Mouse (Mus musculus): ENCODE data around the gene Ints1. TPM values are rescaled to one million over a fixed set of nuclear protein-coding genes. Genes with fewer than 3 reads are reported as not detected.
"Not testable (repeated sequence)": the region's sequence is repeated elsewhere in the genome, so short reads cannot be mapped to it uniquely, and the experiment has no call there.

Ints1 gene
- total RNA-seq, 2 experiments from 2014 or later, result 41.8 to 43.8 TPM

GRCm38 (mm10) chr5:139768216-139768615, 7.3 kb downstream of the Ints1 start:
- intact Hi-C loops (cut with DNase I), result no loop called here
- DNase-seq, result no peak

- no peak for DNase-seq
- intact Hi-C loops (cut with DNase I), result no loop called here
Measured at GRCm38 (mm10) chr5:139764296-139764695, 11.2 kb downstream of the Ints1 start.

GRCm38 (mm10) chr5:139758096-139758495, 17.4 kb downstream of the Ints1 start:
- no peak for DNase-seq
- intact Hi-C loops (cut with DNase I), result no loop called here

GRCm38 (mm10) chr5:139756586-139756985, 18.9 kb downstream of the Ints1 start:
- no peak for DNase-seq
- intact Hi-C loops (cut with DNase I), result no loop called here

GRCm38 (mm10) chr5:139756135-139756534, 19.3 kb downstream of the Ints1 start:
- intact Hi-C loops (cut with DNase I), result no loop called here
- no peak for DNase-seq

- intact Hi-C loops (cut with DNase I), result loop anchor here (5.0 kb wide), 1 partner anchor 217 kb away; no protein-coding TSS in a partner anchor
- peak; percentile 55 to 67 for DNase-seq
Measured at GRCm38 (mm10) chr5:139754753-139755152, 20.7 kb downstream of the Ints1 start.

GRCm38 (mm10) chr5:139750535-139750934, 24.9 kb downstream of the Ints1 start:
- peak; percentile 72 to 82 for DNase-seq
- intact Hi-C loops (cut with DNase I), result loop anchor here (1.0 to 5.0 kb wide), 2 partner anchors 33 to 213 kb away; no protein-coding TSS in a partner anchor

- DNase-seq, result no peak
- intact Hi-C loops (cut with DNase I), result loop anchor here (1.0 to 5.0 kb wide), 2 partner anchors 32 to 212 kb away; no protein-coding TSS in a partner anchor
Measured at GRCm38 (mm10) chr5:139749413-139750125, 25.9 kb downstream of the Ints1 start.

- intact Hi-C loops (cut with DNase I), result loop anchor here (1.0 kb wide), 1 partner anchor 28 kb away; no protein-coding TSS in a partner anchor
- peak; percentile 63 to 71 for DNase-seq
Measured at GRCm38 (mm10) chr5:139745771-139746170, 29.7 kb downstream of the Ints1 start.

- DNase-seq; intact Hi-C loops (cut with DNase I): not testable (repeated sequence)
Measured at GRCm38 (mm10) chr5:139742640-139743039, 32.8 kb downstream of the Ints1 start.

GRCm38 (mm10) chr5:139738592-139739315, 36.7 kb downstream of the Ints1 start:
- no peak for DNase-seq
- intact Hi-C loops (cut with DNase I), result no loop called here

- no peak for DNase-seq
- intact Hi-C loops (cut with DNase I), result no loop called here
Measured at GRCm38 (mm10) chr5:139737841-139738591, 37.5 kb downstream of the Ints1 start.

- intact Hi-C loops (cut with DNase I), result no loop called here
- DNase-seq, result no peak
Measured at GRCm38 (mm10) chr5:139736504-139736940, 39.0 kb downstream of the Ints1 start.

- intact Hi-C loops (cut with DNase I), result no loop called here
- DNase-seq, result peak; percentile 92 to 96
Measured at GRCm38 (mm10) chr5:139735677-139736503, 39.6 kb downstream of the Ints1 start, which contains the start of gene Micall2. Micall2 (minus strand) TSS chr5:139736336.

GRCm38 (mm10) chr5:139734746-139735145, 40.7 kb downstream of the Ints1 start:
- no peak for DNase-seq
- intact Hi-C loops (cut with DNase I), result no loop called here

- intact Hi-C loops (cut with DNase I), result no loop called here
- no peak for DNase-seq
Measured at GRCm38 (mm10) chr5:139734016-139734415, 41.5 kb downstream of the Ints1 start.

- peak; percentile 64 to 74 for DNase-seq
- intact Hi-C loops (cut with DNase I), result no loop called here
Measured at GRCm38 (mm10) chr5:139732634-139733107, 42.8 kb downstream of the Ints1 start.

- DNase-seq, result no peak
- intact Hi-C loops (cut with DNase I), result no loop called here
Measured at GRCm38 (mm10) chr5:139730712-139731486, 44.6 kb downstream of the Ints1 start.

GRCm38 (mm10) chr5:139727261-139727660, 48.2 kb downstream of the Ints1 start:
- no peak for DNase-seq
- intact Hi-C loops (cut with DNase I), result no loop called here

All from heart, postnatal 14 days (tissue).